Mouse (Mus musculus) lung, adult 2 months (tissue): ENCODE measurements around the gene Hipk2. TPM values are rescaled to one million over a fixed set of nuclear protein-coding genes. Genes with fewer than 3 reads are reported as not detected.

Source experiments
- DNase-seq: peaks from one replicate; pipeline ENCODE4 v3.0.0; 2022
- H3K4me1 ChIP-seq: fragments of 200-500 bp; 2 replicates; pipeline ENCODE4 v1.6.1; 2011; ENCODE audit warnings: low read length; ENCODE audit not compliant: control insufficient read depth, insufficient read depth
- H3K4me3 ChIP-seq: fragments of 200-500 bp; replicated peaks from 2 replicates; pipeline ENCODE3; 2011; ENCODE audit warnings: low read depth, mild to moderate bottlenecking, control low read depth, low read length; ENCODE audit errors: extremely low read depth
- CTCF ChIP-seq: fragments of 200-500 bp; IDR thresholded peaks from 2 replicates; pipeline ENCODE4 v1.5.1; 2011; ENCODE audit warnings: mild to moderate bottlenecking, low read length, control low read depth; ENCODE audit not compliant: insufficient read depth
- POLR2A ChIP-seq: fragments of 200-500 bp; IDR thresholded peaks from 2 replicates; pipeline ENCODE4 v1.6.1; 2011; ENCODE audit warnings: low read depth, mild to moderate bottlenecking, control low read depth, low read length, borderline replicate concordance; ENCODE audit errors: extremely low read depth
- WGBS: fragments of 180-500 bp; shearing (Covaris S2); methylation state at CpG from one replicate; pipeline ENCODE4 v1.1.7; 2018; 5-methylcytosine and 5-hydroxymethylcytosine counted together
- polyA plus RNA-seq: library from polyadenylated mRNA; depleted of rRNA; stranded (reverse); fragments of >200 nt; gene quantifications from 2 replicates; pipeline ENCODE4 v1.2.3, GENCODE M21; 2012

Gene Hipk2
- polyA plus RNA-seq, 1 experiment: 54.8 TPM

DNA sequence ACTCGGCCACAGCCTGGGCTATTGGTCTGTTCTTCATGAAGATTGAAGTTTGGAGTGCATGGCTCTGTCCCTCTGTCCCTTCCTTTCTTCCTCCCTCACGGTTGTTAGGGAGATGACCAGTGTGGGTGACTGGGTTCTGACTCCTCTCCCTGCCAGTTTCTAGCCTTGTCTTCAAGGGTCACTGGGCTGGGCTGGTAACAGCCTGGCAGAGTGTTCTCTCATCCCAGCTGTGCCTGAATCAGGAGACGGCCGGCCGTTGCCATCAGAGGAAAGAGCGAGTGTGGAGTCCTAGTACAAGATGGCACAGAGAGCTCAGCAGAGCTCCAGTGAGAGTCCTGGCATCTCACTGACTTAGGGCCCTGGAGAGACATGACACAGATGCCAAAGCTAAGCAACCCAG, 32.4 kb upstream of the Hipk2 start:
- WGBS: 88% methylated on average over 6 of the region's 6 CpGs
- Histone ChIP-seq H3K4me3 (no peak overlapping the region), H3K4me1 (0 out of 2 replicates have a peak, but pooled peaks cover 7% of the 10 kb centered on the region)
- TF ChIP-seq POLR2A (no peak), CTCF (no peak)
- DNase-seq: no peak

DNA sequence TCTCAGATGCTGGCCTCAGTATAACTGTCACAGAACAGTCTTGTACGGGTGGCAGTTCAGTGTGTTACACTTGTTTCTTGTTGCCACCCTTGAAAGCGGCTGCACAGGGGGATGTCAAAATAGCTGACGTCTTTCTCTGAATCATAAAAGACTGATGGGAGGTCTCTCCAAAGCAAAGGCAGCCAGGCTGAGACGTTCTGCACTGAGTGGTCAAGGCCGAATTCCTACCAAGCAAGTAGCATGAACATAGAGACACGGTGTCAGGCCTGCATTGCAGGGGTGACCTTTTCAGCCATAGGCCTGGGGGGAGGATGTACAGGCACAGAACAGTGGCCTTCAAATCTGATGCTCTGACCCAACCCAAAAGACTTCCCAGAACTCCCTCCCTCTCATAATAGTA, 30.0 kb upstream of the Hipk2 start:
- WGBS: 90% methylated on average over 6 of the region's 6 CpGs
- no peak for DNase-seq
- Histone ChIP-seq H3K4me1 (peaks cover 4% of the 10 kb centered on the region; the same call in 1 of the 2 replicates), H3K4me3 (no peak overlapping the region)
- TF ChIP-seq CTCF (no peak), POLR2A (no peak)

DNA sequence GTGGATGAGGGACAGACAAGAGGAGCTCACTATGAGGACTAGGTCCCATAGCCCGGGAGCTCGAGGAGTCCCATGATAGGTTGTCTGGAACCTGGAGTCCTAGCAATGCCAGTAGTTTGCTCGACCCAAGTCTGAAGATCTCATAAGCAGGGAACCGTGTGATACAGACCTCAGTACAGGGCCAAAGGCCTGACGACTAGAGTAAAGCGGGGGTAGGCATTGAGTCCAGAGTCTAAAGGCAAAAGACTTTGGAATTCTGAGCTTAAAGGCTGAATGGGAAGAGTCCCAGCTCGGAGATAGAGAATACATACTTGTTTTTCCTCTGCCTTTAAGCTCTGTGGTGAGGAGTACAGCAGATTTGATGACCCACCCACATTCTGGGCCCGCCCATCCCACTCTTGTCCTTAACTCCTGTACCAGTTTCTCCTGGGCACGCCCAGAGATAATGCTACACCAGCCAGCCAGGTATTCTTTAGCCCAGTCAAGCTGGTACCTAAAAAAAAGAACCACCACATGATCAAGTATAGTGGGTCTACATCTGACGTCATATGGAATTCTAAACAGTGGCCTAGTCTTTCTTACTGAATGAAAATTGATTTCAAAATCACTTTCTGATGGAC, 27.0 kb upstream of the Hipk2 start:
- no peak overlapping the region for H3K4me3 ChIP-seq
- no peak for DNase-seq
- H3K4me1 ChIP-seq: peaks cover 2% of the 10 kb centered on the region; the same call in 1 of the 2 replicates
- TF ChIP-seq POLR2A: no peak
- TF ChIP-seq CTCF: no peak
- WGBS: 88% methylated on average over 10 of the region's 10 CpGs

DNA sequence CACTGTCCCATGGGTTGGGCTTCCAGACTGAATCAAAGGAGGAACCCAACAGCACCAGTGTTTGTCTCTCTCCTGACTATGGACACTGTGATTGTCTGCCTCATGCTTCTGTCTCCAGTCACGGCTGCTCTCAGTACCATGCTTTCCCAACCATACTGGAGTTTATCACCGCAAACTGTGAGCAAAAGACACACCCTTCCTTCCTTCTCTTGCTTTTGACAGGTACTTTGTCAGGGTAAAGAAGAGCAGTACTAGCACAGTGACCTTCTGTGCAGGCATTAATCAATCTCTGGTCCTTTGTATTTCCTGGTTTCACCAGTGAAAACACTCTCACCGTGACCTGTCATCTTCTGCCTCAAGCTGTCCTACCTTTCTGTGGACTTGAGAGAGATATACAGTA, 25.7 kb upstream of the Hipk2 start:
- 49% methylated on average over 3 of the region's 3 CpGs for WGBS

DNA sequence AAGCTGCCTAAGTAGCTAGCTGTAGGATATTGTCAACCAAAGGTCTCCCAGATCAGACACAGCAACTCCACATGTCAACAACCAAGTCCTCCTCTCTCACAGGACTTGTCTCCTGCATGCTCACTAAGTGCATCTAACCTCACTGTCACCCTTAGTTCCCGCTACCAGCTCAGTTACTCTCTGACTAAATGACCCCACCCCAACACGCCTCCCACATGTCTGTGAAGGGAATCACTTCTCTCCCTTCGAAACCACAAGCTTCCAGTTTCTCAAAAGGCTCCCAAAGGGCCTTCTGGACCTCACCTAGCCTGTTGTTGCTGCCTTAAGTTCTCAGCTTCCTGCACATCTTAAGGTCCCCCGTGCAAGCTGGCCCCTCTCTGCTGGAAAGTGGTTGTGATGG, 25.2 kb upstream of the Hipk2 start:
- WGBS: 82% methylated on average over 4 of the region's 4 CpGs
- H3K4me1 ChIP-seq: peaks cover 2% of the 10 kb centered on the region; the same call in 1 of the 2 replicates
- TF ChIP-seq POLR2A: no peak
- TF ChIP-seq CTCF: no peak
- H3K4me3 ChIP-seq: no peak overlapping the region
- DNase-seq: no peak

More for the DNA sequence above, 25.7 kb upstream of the Hipk2 start:
- no peak for DNase-seq
- H3K4me1 ChIP-seq: peaks cover 2% of the 10 kb centered on the region; the same call in 1 of the 2 replicates
- H3K4me3 ChIP-seq: no peak overlapping the region
- no peak for TF ChIP-seq POLR2A
- no peak for TF ChIP-seq CTCF

DNA sequence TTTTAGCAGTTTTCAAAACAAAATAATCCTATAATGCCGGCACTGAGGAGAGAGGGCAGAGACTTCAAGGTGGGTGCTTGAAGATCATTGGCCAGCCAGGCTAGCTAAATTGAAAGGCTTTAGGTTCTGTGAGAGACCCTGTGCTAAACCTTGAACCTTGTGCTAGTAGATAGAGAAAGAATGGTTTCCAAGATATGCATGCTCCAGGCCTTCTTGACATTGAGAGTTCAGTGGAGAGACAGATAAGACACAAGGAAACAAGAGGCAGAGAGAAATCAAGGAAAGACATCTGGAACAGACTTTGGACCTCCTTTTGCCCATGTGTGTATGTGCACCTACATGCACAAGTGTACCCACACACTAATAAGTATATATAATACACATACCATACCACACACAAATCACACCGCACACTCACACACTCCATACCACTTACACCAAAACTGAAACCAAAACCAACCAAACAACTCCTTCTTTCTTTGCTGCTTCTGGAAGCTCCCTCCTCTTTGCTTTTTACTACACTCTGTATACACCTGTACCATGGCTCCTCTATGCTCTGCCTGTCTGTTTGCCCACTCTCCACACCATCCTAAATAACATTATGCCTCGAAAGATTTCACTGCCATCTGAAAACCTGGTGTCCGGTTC, 24.6 kb upstream of the Hipk2 start:
- Histone ChIP-seq H3K4me1 (peaks cover 2% of the 10 kb centered on the region; the same call in 1 of the 2 replicates), H3K4me3 (no peak overlapping the region)
- DNase-seq: no peak
- WGBS: 75% methylated on average over 4 of the region's 4 CpGs
- TF ChIP-seq POLR2A: no peak
- no peak for TF ChIP-seq CTCF

DNA sequence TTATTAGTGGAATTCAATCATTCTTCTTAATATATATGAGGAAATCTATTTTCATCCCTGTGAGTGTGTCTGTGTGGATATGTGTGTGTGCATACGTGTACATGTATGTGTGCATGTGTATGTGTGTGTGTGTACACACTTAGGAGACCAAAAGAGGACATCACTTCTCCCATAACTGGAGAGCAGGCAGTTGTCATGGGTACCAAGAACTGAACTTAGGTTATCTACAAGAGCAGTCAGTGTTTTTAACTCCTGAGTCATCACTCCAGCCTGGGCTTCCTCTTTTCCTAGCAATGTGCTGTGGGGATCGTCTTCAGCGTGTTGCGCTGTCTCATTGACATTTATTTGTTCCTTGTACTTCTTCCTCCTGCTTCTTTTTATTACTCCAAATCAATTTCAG, 24.1 kb upstream of the Hipk2 start:
- WGBS: 80% methylated on average over 4 of the region's 4 CpGs
- Histone ChIP-seq H3K4me1 (peaks cover 2% of the 10 kb centered on the region; the same call in 1 of the 2 replicates), H3K4me3 (no peak overlapping the region)
- no peak for DNase-seq
- no peak for TF ChIP-seq CTCF
- no peak for TF ChIP-seq POLR2A

DNA sequence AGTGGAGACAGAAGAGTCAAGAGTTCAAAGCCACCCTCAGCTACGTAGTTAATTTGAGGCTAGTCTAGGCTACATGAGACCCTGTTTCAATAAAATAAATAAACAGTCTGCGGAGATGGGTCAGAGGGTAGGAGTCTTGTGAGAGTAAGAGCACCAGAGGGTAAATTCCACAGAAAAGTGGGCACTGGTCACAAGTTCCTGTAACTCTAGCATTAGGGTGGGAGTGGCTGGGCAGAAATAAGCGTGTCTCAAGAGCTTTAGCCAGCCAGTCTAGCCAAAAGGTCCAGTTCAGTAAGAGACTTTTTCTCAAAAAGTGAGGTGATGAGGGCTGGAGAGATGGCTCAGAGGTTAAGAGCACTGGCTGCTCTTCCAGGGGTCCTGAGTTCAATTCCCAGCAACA, 17.6 kb upstream of the Hipk2 start:
- DNase-seq: no peak
- 72% methylated on average over 3 of the region's 3 CpGs for WGBS
- TF ChIP-seq CTCF (no peak), POLR2A (no peak)
- Histone ChIP-seq H3K4me1 (no peaks in the 10 kb centered on the region), H3K4me3 (no peak overlapping the region)

DNA sequence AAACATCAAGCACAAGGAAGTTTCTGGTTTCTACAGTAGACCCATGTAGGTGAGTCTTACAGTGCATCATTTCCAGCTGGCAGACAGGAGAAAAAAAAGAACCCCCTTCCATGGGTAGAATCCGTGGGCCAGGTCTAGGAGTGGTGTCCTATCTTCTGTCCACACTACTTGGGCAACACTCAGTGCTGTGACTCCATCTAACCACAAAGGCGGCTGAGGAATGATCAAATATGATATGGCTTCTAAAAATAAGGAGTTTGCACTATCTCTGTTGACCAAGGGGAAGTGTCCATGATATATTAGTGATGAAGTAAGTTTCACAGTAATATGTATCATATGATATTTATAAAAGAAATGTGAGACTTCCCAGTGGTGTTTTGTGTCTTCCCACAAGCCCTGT, 16.1 kb upstream of the Hipk2 start:
- 72% methylated on average over 2 of the region's 2 CpGs for WGBS
- no peaks in the 10 kb centered on the region for H3K4me1 ChIP-seq
- TF ChIP-seq CTCF (no peak), POLR2A (no peak)
- no peak overlapping the region for H3K4me3 ChIP-seq
- DNase-seq: no peak

DNA sequence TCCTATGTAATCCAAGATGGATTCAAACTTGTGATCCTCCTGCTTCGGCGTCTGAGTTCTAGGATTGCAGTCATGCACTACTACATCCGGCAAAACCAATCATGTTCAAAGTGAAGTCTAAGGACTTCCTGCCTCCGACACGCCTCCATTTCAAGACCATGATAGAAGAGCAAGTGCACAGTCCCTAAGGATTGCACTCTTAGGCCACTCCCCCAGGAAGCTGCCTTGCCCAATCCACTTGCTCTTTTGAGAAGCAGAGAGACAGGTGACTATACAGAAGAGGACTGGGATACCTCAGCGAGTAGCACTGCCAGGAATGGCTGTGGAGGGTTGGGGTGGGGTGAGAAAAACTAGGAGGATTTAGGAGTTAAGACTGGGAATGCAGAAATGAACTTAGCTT, 13.2 kb upstream of the Hipk2 start:
- DNase-seq: no peak
- no peak overlapping the region for H3K4me3 ChIP-seq
- TF ChIP-seq POLR2A: no peak
- no peaks in the 10 kb centered on the region for H3K4me1 ChIP-seq
- WGBS: 65% methylated on average over 6 of the region's 6 CpGs

DNA sequence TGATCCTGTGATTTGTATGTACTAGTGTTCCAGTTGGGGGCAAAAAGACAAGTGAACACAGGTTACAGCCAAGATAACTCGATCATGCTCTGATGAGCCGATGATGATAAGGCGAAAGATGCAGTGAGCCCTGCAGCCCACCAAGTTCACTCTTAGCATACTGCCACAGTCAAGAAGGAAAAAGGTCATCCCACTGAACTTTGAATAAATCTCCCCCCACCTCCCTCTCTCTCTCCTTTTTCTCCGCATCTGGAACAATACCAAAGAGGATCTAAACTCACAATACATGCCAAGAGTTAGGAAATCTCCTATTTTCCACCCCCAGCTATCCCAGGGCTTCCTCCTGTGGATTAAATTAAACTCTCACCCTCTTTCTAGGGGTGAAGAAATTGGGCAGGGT, 11.5 kb upstream of the Hipk2 start:
- TF ChIP-seq CTCF: no peak
- TF ChIP-seq POLR2A: no peak
- DNase-seq: no peak
- 84% methylated on average over 4 of the region's 4 CpGs for whole genome bisulfite sequencing
- Histone ChIP-seq H3K4me3 (no peak overlapping the region), H3K4me1 (no peaks in the 10 kb centered on the region)
